Mouse (Mus musculus): ENCODE results near the gene Stard13. TPM values are rescaled to one million over a fixed set of nuclear protein-coding genes. Genes with fewer than 3 reads are reported as not detected.

Stard13 gene
- polyA plus RNA-seq, 1 experiment from 2014 or later: 10.6 TPM

DNA sequence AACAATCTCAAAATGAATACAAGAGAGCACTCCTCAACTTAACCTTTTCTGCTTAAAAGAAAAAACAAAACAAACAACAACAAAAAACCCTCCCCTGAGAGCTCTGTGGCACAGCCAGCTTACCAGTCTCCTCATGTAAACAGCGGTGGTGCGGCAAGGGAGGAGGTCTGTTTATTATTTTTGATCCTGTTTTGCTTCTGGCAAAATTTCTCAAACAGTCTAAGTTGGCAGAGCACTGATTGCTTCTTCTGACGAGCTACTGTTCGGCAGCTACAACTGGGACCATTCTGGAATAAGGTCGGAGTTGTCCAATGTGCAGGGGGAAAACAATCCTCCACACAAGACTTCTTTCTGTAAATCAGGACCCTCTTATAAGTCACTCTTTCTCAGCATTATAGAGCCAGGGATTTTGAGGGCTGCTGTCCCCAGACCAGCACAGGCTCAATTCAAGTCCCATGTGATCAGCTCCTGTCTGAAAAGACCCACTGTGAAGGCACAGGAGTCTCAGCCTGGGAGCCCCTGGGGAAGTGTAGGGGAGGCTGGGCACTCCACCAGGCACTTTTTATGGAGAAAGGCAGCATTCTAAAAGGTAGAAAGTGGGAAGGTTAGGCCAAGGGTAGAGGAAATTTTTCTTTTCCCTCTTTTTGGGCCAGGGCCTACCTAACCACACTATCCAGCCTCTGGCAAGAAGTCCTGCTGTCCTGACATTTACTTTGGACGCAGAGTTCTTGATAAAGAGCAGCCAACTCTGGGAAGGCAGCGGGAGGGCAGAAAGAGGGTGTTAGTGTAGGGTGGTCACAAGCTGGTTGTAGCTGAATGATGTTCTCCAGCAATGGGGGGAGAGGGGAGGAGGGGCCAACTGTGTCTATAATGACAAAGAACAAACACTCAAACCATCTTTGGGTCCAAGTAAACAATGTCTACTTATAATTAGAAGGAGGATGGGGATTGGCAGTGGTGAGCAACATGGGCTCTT lies 58.9 kb downstream of the Stard13 start:
- Histone ChIP-seq H3K9me3 (replicated peaks) (no peaks in the 10 kb centered on the region), H3K4me1 (peaks cover 26% of the 10 kb centered on the region), H3K9ac (no peak overlapping the region), H3K4me2 (no peak overlapping the region), H3K4me3 (replicated peaks) (no peak overlapping the region), H3K27me3 (no peaks in the 10 kb centered on the region), H3K27ac (0 out of 2 replicates have a peak overlapping the region, but pooled peaks have one; percentile 39), H3K36me3 (no peaks in the 10 kb centered on the region)
- WGBS: 72% methylated on average over 7 of the region's 7 CpGs
- ATAC-seq (replicated peaks; ENCODE audit: low FRiP score): no peak

DNA sequence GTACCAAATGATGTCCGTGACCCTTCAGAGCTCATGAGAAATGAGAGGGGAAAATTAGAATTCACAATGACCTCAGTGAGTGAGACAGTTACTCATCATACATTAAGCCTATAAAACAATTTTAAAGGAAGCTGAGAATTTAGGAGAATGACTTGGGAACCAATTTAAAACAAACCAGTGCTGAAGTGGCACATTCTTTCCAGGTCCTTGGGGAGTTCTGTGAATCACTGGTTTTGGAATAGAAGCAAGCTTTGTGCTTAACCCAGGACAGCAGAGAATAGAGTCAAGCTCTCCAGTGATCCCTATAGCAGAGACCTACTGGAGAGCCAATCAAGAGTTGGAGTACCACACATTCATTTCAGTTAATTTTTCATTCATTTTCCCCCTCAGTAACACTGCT lies 59.9 kb downstream of the Stard13 start:
- Histone ChIP-seq H3K36me3 (no peaks in the 10 kb centered on the region), H3K4me2 (no peak overlapping the region), H3K27ac (no peak overlapping the region), H3K4me1 (peaks cover 26% of the 10 kb centered on the region), H3K4me3 (replicated peaks) (no peak overlapping the region), H3K9ac (no peak overlapping the region), H3K27me3 (no peaks in the 10 kb centered on the region), H3K9me3 (replicated peaks) (no peaks in the 10 kb centered on the region)
- 86% methylated on average over 1 of the region's 1 CpGs for WGBS
- ATAC-seq (replicated peaks; ENCODE audit: low FRiP score): no peak

- Histone ChIP-seq H3K27me3 (no peaks in the 10 kb centered on the region), H3K27ac (no peak overlapping the region), H3K4me3 (replicated peaks) (no peak overlapping the region), H3K4me1 (peaks cover 36% of the 10 kb centered on the region), H3K9me3 (replicated peaks) (no peaks in the 10 kb centered on the region), H3K36me3 (no peaks in the 10 kb centered on the region), H3K4me2 (no peak overlapping the region), H3K9ac (no peak overlapping the region)
- 83% methylated on average over 3 of the region's 3 CpGs for whole genome bisulfite sequencing
- ATAC-seq (replicated peaks; ENCODE audit: low FRiP score): no peak
These were observed 63.4 kb downstream of the Stard13 start for GRCm38 (mm10) chr5:151170168-151170750.

DNA sequence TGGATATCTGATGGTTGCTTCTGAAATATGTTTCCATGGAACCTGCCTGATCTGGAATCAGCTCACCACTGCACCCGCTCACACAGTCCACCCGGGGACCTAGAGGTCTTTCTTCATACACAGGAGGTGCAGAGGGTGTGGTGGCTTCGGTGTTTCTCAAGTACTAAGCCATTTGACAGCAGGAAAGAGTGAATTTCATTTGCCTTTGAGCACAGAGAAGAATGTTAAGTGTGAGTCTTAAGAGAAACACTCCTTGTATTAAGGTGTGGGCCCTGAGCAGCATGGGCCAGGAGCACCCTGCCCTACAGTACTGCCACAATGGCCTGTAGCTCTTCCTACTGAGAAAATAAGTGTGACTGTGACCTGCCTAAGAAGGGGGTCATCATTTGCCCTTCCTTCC lies 65.4 kb downstream of the Stard13 start:
- peaks cover 27% of the 10 kb centered on the region for H3K4me1 ChIP-seq
- no peak overlapping the region for H3K4me2 ChIP-seq
- 75% methylated on average over 3 of the region's 3 CpGs for WGBS
- H3K27ac ChIP-seq: peak overlapping the region; percentile 43
- no peaks in the 10 kb centered on the region for H3K36me3 ChIP-seq
- H3K9ac ChIP-seq: no peak overlapping the region
- no peaks in the 10 kb centered on the region for H3K27me3 ChIP-seq
- no peaks in the 10 kb centered on the region for H3K9me3 ChIP-seq (replicated peaks)
- no peak overlapping the region for H3K4me3 ChIP-seq (replicated peaks)
- peak; percentile 47; the same call in 1 of the 2 replicates for ATAC-seq (replicated peaks; ENCODE audit: low FRiP score)

- Histone ChIP-seq H3K9ac (no peak overlapping the region), H3K36me3 (no peaks in the 10 kb centered on the region), H3K27me3 (no peaks in the 10 kb centered on the region), H3K9me3 (replicated peaks) (no peaks in the 10 kb centered on the region), H3K4me1 (peaks cover 27% of the 10 kb centered on the region), H3K4me2 (no peak overlapping the region), H3K27ac (peak overlapping the region; percentile 43), H3K4me3 (replicated peaks) (no peak overlapping the region)
- ATAC-seq (replicated peaks; ENCODE audit: low FRiP score): peak; percentile 70
- 34% methylated on average over 6 of the region's 6 CpGs for WGBS
These were observed 66.0 kb downstream of the Stard13 start for GRCm38 (mm10) chr5:151167641-151168040.

DNA sequence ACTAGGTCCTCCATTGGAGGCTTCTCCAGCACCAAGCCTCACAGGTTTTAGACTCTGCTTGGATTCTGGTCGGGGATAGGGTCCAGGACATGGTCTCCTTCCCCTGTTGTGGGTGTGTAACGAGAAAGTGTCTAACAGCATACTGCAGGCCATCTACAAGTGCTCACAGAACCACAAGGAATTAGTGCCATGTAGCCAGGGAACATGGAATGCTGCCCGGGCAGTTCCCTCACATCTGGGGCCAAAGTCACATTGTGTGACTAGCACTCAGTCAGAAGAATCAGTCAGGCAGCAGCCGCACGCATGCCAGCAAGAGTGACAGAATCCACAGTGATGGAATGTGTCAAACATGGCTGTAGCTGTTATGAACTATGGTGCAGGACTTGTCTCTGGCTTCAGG lies 67.4 kb downstream of the Stard13 start:
- Histone ChIP-seq H3K27me3 (no peaks in the 10 kb centered on the region), H3K4me3 (replicated peaks) (no peak overlapping the region), H3K36me3 (no peaks in the 10 kb centered on the region), H3K9me3 (replicated peaks) (no peaks in the 10 kb centered on the region), H3K4me1 (peaks cover 27% of the 10 kb centered on the region), H3K9ac (no peak overlapping the region), H3K27ac (no peak overlapping the region), H3K4me2 (no peak overlapping the region)
- ATAC-seq (replicated peaks; ENCODE audit: low FRiP score): no peak
- WGBS: 78% methylated on average over 5 of the region's 5 CpGs

GRCm38 (mm10) chr5:151165381-151166016 lies 68.1 kb downstream of the Stard13 start:
- no peaks in the 10 kb centered on the region for H3K27me3 ChIP-seq
- H3K4me3 ChIP-seq (replicated peaks): no peak overlapping the region
- H3K4me2 ChIP-seq: no peak overlapping the region
- H3K27ac ChIP-seq: no peak overlapping the region
- no peak overlapping the region for H3K9ac ChIP-seq
- H3K9me3 ChIP-seq (replicated peaks): no peaks in the 10 kb centered on the region
- H3K4me1 ChIP-seq: peaks cover 27% of the 10 kb centered on the region
- ATAC-seq (replicated peaks; ENCODE audit: low FRiP score): no peak
- H3K36me3 ChIP-seq: no peaks in the 10 kb centered on the region
- 86% methylated on average over 6 of the region's 6 CpGs for WGBS

GRCm38 (mm10) chr5:151164815-151165214 lies 68.8 kb downstream of the Stard13 start:
- Histone ChIP-seq H3K27ac (no peak overlapping the region), H3K27me3 (no peaks in the 10 kb centered on the region), H3K4me1 (peaks cover 27% of the 10 kb centered on the region), H3K9me3 (replicated peaks) (no peaks in the 10 kb centered on the region), H3K4me3 (replicated peaks) (no peak overlapping the region), H3K9ac (no peak overlapping the region), H3K36me3 (no peaks in the 10 kb centered on the region), H3K4me2 (no peak overlapping the region)
- no peak for ATAC-seq (replicated peaks; ENCODE audit: low FRiP score)
- 74% methylated on average over 4 of the region's 4 CpGs for WGBS

- Histone ChIP-seq H3K4me2 (no peak overlapping the region), H3K27me3 (no peaks in the 10 kb centered on the region), H3K36me3 (no peaks in the 10 kb centered on the region), H3K4me3 (replicated peaks) (no peak overlapping the region), H3K27ac (no peak overlapping the region), H3K4me1 (peaks cover 15% of the 10 kb centered on the region), H3K9ac (no peak overlapping the region), H3K9me3 (replicated peaks) (no peaks in the 10 kb centered on the region)
- ATAC-seq (replicated peaks; ENCODE audit: low FRiP score): no peak
- WGBS: 92% methylated on average over 3 of the region's 3 CpGs
These were observed 71.0 kb downstream of the Stard13 start for GRCm38 (mm10) chr5:151162642-151163041.

GRCm38 (mm10) chr5:151155247-151155646 lies 78.4 kb downstream of the Stard13 start:
- Histone ChIP-seq H3K36me3 (no peaks in the 10 kb centered on the region), H3K9ac (no peak overlapping the region), H3K27me3 (no peaks in the 10 kb centered on the region), H3K9me3 (replicated peaks) (no peaks in the 10 kb centered on the region), H3K4me3 (replicated peaks) (no peak overlapping the region), H3K4me1 (peaks cover 20% of the 10 kb centered on the region), H3K4me2 (no peak overlapping the region), H3K27ac (peak overlapping the region; percentile 72; the same call in 1 of the 2 replicates)
- WGBS: 81% methylated on average over 1 of the region's 1 CpGs
- no peak for ATAC-seq (replicated peaks; ENCODE audit: low FRiP score)

- Histone ChIP-seq H3K4me1 (peaks cover 20% of the 10 kb centered on the region), H3K9ac (no peak overlapping the region), H3K27ac (peak overlapping the region; percentile 72; the same call in 1 of the 2 replicates), H3K27me3 (no peaks in the 10 kb centered on the region), H3K4me3 (replicated peaks) (no peak overlapping the region), H3K9me3 (replicated peaks) (no peaks in the 10 kb centered on the region), H3K36me3 (no peaks in the 10 kb centered on the region), H3K4me2 (no peak overlapping the region)
- ATAC-seq (replicated peaks; ENCODE audit: low FRiP score): peak; percentile 58; the same call in 1 of the 2 replicates
- 43% methylated on average over 3 of the region's 3 CpGs for WGBS
These were observed 78.9 kb downstream of the Stard13 start for GRCm38 (mm10) chr5:151154780-151155179.

DNA sequence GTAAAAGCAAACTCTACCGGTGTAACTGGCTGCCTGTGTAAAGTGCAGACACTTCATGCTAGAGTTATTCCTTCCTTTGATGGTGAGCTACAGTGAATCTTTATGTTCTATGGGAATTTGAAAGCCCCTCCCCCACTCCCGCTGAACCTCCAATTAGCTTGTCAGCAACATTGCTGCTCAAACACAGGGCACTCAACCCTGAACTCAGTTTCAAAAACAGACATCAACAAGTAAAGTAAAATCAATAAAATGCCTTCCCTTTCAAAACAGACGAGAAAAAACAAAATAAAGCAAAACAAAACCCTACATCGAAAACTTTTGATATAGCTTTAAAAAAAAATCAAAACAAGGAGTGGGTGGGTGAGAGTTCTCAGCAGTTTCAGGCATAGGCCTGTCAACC lies 79.6 kb downstream of the Stard13 start:
- Histone ChIP-seq H3K4me1 (peaks cover 20% of the 10 kb centered on the region), H3K4me3 (replicated peaks) (no peak overlapping the region), H3K9ac (no peak overlapping the region), H3K9me3 (replicated peaks) (no peaks in the 10 kb centered on the region), H3K36me3 (no peaks in the 10 kb centered on the region), H3K27me3 (no peaks in the 10 kb centered on the region), H3K27ac (peak overlapping the region; percentile 20; the same call in 1 of the 2 replicates), H3K4me2 (no peak overlapping the region)
- ATAC-seq (replicated peaks; ENCODE audit: low FRiP score): no peak; the same call in 1 of the 2 replicates
- 41% methylated on average over 4 of the region's 4 CpGs for WGBS

Data from kidney, embryonic 15.5 days (tissue).